Mouse (Mus musculus) urinary bladder, postnatal 0 days (tissue): ENCODE results near the gene Tbc1d19. TPM values are rescaled to one million over a fixed set of nuclear protein-coding genes. Genes with fewer than 3 reads are reported as not detected.

Experiments used
- polyA plus RNA-seq: library from polyadenylated mRNA; unstranded; fragments of >200 nt; fragmentation: Nextera tagmentation; extraction: Ambion mirVana; gene quantifications from 2 replicates; pipeline ENCODE4 v1.2.1, GENCODE M21; 2015

The Tbc1d19 gene
- polyA plus RNA-seq, result 15.6 and 20.8 TPM in 2 replicates

DNA sequence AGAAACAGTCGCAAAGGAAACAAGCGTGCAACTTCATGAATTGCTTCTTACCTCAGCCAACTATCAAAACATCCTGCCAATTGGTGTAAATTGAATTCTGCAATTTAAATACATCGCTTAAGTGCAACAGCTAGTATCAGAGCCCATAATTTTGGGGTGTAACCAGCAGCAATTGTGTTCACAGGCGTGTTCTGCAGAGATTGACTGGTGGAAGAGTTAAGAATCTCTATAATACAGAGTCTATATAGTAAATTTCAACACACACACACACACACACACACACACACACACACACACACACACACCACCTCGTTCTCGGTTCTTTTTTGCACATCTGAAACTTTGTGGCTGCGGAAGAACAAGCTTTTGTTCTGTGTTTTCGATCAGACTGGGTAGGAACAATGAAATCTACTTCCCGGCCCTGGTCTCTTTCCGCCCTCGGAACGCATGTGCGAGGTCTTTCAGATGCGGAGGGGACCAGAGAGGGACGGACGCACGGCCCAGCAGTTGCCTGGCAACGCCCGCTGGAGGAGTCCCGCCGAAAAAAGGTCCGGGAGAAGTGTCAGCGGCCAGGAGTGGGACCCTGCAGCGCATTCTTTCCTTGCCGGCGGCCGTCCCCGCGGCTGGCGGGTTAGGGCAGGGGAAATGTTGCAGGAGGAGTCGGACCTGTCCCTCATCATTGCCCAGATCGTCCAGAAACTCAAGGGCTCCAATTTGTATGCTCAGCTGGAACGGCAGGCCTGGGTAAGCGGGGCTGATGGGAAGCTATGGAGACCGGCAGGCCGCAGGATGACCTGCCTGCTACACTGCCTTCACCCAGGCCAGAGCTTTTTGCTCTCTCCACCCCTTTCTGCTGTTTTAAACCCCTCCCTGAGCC lies at the start of gene Tbc1d19:
Tbc1d19 (plus strand) TSS at position 492 of the 877 bp plus-strand sequence.

Other genes starting within 250 kb of the Tbc1d19 start
- not detected in 2 replicates for gene Cckar, start 101.9 kb upstream of the Tbc1d19 start, polyA plus RNA-seq
- 9.6 and 10.2 TPM in 2 replicates for gene Stim2, start 188.9 kb downstream of the Tbc1d19 start, polyA plus RNA-seq